Mouse (Mus musculus): ENCODE measurements around the gene Cops6.

Cops6 gene

DNA sequence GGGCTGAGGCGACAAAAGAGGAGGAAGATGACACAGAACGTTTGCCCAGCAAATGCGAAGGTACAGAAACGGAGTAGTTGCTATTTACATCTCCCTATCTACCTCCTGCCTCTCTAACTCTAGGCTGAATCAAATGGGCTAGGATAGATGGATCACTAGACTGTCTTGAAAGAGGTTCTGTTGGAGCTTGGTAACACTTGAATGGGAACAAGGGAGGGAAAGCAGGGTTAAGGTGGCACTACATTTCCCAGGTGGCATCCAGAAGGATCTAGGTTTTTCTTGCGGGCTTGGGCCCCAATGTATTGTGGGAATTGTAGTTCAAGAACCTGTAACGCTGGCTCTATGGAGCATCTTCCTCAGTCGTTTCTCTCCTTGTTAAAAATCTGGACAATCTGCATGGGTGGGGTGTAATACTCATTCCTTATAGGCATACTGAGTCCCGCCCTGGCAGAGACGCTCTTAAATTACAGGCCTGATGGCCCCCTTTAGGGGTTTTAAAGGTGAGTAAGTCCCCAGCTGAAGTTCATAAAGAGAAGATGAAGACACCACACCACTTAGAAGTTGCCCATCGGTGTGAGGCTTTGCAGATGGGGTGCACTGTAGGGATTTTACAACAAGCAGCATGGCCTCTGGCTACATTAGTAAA, 26.9 kb downstream of the Cops6 start:
- DNase-seq, result peak; percentile 70

DNA sequence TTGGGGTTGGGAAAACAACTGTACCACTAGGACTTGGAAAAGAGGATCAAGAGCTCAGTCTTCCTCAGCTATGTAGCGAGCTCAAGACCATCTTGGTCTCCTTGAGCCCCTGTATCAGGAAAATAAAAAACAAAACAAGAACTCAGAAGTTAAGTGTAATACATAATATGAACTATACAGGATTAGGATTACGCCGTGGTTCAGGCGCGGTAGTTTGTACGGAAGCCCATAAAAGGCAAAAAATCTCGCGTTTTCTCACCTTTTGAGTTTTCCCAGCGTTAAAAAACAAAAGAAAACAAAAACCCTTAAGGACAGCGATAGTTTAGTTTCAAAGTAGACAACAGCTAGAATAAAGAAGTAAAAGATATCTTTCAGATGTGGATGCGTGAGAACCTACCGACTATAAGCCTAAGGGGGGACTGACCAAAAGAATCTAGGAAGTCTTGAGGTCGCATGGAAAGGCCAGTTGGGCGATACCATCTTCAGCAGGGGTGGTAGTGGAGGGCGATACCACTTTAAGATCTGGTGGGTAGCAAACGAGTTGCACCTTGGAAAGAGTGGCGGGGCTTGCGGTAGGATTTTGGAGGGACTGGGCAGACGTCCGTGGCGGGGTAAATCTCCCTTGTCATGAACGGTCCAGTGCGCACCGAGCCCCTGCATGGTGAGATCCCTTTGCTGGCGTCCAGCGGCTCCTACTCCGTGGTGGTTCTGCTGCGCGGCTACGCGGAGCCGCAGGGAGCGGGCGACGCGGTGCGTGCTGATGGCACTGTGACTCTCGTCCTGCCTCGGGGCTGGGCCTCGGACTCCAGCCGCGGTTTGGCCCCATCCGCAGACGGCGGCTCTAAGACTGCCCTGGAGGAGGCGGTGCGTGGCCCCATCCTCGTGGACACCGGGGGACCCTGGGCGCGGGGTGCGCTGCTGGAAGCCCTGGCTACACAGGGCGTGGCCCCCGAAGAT, 33.2 kb downstream of the Cops6 start, which contains the start of gene Mblac1:
TSS of gene Mblac1 (plus strand) at position 544 of the 957 bp plus-strand sequence.
- DNase-seq, result peak; percentile 90

DNA sequence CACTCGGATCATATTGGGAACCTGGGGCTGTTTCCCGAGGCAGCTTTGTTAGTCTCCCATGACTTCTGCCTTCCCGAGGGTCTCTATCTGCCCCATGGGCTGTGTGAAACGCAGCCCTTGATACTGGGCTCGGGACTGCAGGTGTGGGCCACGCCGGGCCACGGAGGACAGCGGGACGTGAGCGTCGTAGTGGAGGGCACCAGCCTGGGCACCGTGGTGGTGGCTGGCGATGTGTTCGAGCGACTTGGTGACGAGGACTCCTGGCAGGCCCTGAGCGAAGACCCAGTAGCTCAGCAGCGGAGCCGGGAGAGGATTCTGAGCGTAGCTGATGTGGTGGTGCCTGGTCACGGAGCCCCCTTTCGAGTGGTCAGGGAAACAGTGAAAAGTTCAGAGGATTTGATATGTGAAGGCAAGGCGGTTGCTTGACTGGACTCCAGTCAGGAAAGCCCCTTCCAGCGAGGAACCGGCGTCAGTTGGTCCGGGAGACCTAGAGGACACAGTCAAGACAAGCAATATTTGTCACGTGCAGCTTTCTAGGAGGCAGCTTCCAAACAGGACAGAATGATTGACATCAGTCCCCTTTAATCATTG, 34.0 kb downstream of the Cops6 start:
- no peak for DNase-seq

DNA sequence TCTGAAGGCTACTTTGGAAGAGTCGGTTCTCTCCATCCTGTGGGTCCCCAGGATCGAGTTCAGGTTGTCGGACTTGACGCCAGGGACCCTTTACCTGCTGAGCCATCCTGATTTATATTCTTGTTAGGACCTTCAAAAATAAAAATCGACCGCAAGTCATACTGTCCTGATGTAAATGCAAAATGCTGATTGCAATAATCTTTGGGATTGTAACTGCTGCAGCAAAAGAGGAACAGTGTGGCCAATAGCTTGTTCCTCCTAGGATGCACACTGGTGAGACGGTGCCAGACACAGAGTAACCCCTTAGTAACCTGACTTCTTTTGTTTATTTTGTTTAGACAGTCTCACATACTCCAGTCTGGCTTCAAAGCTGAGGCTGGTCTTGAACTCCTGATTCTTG, 34.6 kb downstream of the Cops6 start:
- DNase-seq, result no peak

DNA sequence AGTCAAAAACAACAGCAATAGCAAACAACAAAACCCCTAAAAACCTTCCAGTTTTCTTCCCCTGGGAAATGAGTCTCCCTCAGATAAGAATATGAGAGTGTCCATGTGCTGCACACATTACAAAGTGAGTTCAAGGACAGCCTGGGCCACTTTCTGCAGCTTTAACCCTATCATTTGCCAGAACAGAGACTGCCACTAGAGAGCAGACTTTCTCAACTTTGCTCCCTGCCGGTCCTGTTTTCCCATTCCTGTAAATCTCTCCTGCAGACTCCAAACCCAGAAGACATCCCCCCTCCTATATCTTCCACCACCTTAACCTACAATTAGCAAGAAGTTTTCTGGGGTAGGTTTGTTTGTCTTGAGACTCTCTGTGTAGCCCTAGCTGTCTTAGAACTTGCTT, 38.7 kb downstream of the Cops6 start:
- DNase-seq, result no peak

DNA sequence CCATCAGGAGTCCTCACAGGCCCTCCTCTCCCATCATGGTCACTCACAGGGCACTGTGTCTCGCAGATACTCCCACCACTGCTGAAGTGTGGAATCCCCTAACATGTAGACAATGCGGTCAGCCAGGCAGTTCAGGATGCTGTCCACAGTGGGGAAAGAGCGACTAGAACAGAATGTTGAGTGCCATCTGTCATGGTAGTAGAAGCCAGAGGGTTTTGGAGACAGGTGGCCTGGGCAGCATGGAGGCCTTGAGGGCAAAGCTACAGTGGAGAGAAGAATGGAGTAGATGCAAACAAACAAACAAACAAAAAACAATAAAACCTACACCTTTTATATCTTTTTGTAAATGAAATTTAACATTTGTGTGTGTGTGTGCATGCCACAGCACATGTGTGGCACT, 41.2 kb downstream of the Cops6 start:
- no peak for DNase-seq

DNA sequence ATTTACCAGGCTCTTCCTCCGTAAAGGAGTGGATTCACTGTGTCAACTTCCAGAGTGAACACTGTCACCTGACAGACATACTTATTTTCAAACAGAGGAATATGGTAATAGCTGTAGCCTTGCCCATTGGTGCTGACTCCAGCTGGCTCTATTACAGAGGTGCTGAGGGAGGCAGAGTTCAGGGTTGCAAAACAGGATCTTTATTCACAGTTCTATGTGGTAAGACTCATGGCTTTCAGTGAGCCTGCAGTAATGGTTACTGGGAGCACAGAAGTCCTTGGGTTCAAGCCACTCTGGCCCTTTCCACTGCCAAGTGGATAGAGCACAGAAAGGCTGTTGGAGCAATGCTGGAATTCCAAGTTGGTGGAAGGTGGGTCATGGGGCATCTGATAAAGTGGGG, 46.4 kb downstream of the Cops6 start:
- DNase-seq, result no peak

DNA sequence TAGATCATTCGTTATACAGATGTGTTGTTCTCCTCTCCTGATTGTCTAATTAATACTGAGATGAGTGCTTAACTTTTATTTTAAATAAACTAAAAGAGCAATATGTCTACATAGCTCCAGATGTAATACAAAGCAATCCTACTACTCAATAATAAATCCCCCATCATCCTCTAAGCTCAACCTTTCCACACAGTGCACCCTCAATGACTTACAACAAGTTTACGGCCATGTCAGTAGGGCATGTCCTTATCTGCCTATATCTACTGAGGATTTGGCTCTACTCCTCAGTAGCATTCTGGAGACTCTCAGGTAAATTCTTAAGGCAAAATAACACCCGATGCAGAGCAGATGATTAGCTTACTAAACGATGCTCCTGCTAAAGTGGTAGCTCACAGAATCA, 47.0 kb downstream of the Cops6 start:
- DNase-seq, result no peak

Data from kidney, adult 18-20 months (tissue).